Mouse (Mus musculus): ENCODE measurements around the gene Rfx4. TPM values are rescaled to one million over a fixed set of nuclear protein-coding genes. Genes with fewer than 3 reads are reported as not detected.

The Rfx4 gene
- polyA plus RNA-seq, 1 experiment from 2014 or later: 1.9 TPM

GRCm38 (mm10) chr10:84908471-84908870 lies 152.6 kb downstream of the Rfx4 start:
- peaks cover 12% of the 10 kb centered on the region for H3K4me1 ChIP-seq

GRCm38 (mm10) chr10:84909021-84909801 lies 153.3 kb downstream of the Rfx4 start:
- no peaks in the 10 kb centered on the region for H3K9me3 ChIP-seq
- H3K9ac ChIP-seq: no peak overlapping the region
- 0 out of 2 replicates have a peak, but pooled peaks cover 5% of the 10 kb centered on the region for H3K4me1 ChIP-seq
- WGBS: 68% methylated on average over 17 of the region's 17 CpGs
- no peak overlapping the region for H3K4me3 ChIP-seq
- no peaks in the 10 kb centered on the region for H3K27me3 ChIP-seq
- ATAC-seq (ENCODE audit: insufficient number of reproducible peaks, insufficient read depth, low FRiP score, low TSS enrichment): no peak
- H3K4me2 ChIP-seq (replicated peaks): peak overlapping the region; percentile 27
- H3K36me3 ChIP-seq: no peaks in the 10 kb centered on the region
- no peak overlapping the region for H3K27ac ChIP-seq

More at GRCm38 (mm10) chr10:84908471-84908870, 152.6 kb downstream of the Rfx4 start:
- Histone ChIP-seq H3K9me3 (no peaks in the 10 kb centered on the region), H3K4me3 (no peak overlapping the region), H3K27me3 (no peaks in the 10 kb centered on the region), H3K27ac (no peak overlapping the region), H3K36me3 (no peaks in the 10 kb centered on the region), H3K9ac (no peak overlapping the region), H3K4me2 (replicated peaks) (no peak overlapping the region)
- 95% methylated on average over 3 of the region's 3 CpGs for WGBS
- no peak for ATAC-seq (ENCODE audit: insufficient number of reproducible peaks, insufficient read depth, low FRiP score, low TSS enrichment)

- H3K4me3 ChIP-seq: no peak overlapping the region
- no peak overlapping the region; the same call in 1 of the 2 replicates for H3K4me2 ChIP-seq (replicated peaks)
- H3K9me3 ChIP-seq: no peaks in the 10 kb centered on the region
- H3K27ac ChIP-seq: no peak overlapping the region
- ATAC-seq (ENCODE audit: insufficient number of reproducible peaks, insufficient read depth, low FRiP score, low TSS enrichment): no peak
- 26% methylated on average over 7 of the region's 7 CpGs for WGBS
- no peaks in the 10 kb centered on the region for H3K27me3 ChIP-seq
- no peak overlapping the region for H3K9ac ChIP-seq
- H3K36me3 ChIP-seq: no peaks in the 10 kb centered on the region
- 0 out of 2 replicates have a peak, but pooled peaks cover 5% of the 10 kb centered on the region for H3K4me1 ChIP-seq
Measured at GRCm38 (mm10) chr10:84910194-84910593, 154.3 kb downstream of the Rfx4 start.

GRCm38 (mm10) chr10:84910758-84911384 lies 155.0 kb downstream of the Rfx4 start:
- Histone ChIP-seq H3K27me3 (no peaks in the 10 kb centered on the region), H3K27ac (no peak overlapping the region), H3K4me3 (no peak overlapping the region), H3K9ac (no peak overlapping the region), H3K4me2 (replicated peaks) (no peak overlapping the region), H3K9me3 (no peaks in the 10 kb centered on the region), H3K4me1 (0 out of 2 replicates have a peak, but pooled peaks cover 5% of the 10 kb centered on the region), H3K36me3 (no peaks in the 10 kb centered on the region)
- WGBS: 33% methylated on average over 1 of the region's 1 CpGs
- ATAC-seq (ENCODE audit: insufficient number of reproducible peaks, insufficient read depth, low FRiP score, low TSS enrichment): no peak

- WGBS: 85% methylated on average over 1 of the region's 1 CpGs
- H3K27ac ChIP-seq: no peak overlapping the region
- H3K4me1 ChIP-seq: peaks cover 7% of the 10 kb centered on the region
- no peaks in the 10 kb centered on the region for H3K36me3 ChIP-seq
- no peak overlapping the region for H3K4me2 ChIP-seq (replicated peaks)
- no peak for ATAC-seq (ENCODE audit: insufficient number of reproducible peaks, insufficient read depth, low FRiP score, low TSS enrichment)
- H3K9ac ChIP-seq: no peak overlapping the region
- no peak overlapping the region for H3K4me3 ChIP-seq
- H3K27me3 ChIP-seq: no peaks in the 10 kb centered on the region
- H3K9me3 ChIP-seq: no peaks in the 10 kb centered on the region
Measured at GRCm38 (mm10) chr10:84913148-84913547, 157.3 kb downstream of the Rfx4 start.

- Histone ChIP-seq H3K9me3 (no peaks in the 10 kb centered on the region), H3K36me3 (no peaks in the 10 kb centered on the region), H3K27ac (no peak overlapping the region), H3K4me3 (no peak overlapping the region), H3K9ac (no peak overlapping the region), H3K27me3 (no peaks in the 10 kb centered on the region), H3K4me2 (replicated peaks) (no peak overlapping the region), H3K4me1 (peaks cover 9% of the 10 kb centered on the region)
- no peak for ATAC-seq (ENCODE audit: insufficient number of reproducible peaks, insufficient read depth, low FRiP score, low TSS enrichment)
- 82% methylated on average over 6 of the region's 6 CpGs for WGBS
Measured at GRCm38 (mm10) chr10:84915476-84915875, 159.6 kb downstream of the Rfx4 start.

GRCm38 (mm10) chr10:84916810-84917730 lies 161.2 kb downstream of the Rfx4 start, which contains the start of gene Ric8b:
TSS of gene Ric8b (plus strand) at chr10:84917616.
- Histone ChIP-seq H3K9me3 (no peaks in the 10 kb centered on the region), H3K4me3 (peak within 1 kb of the TSS; percentile 80), H3K36me3 (no peaks in the 10 kb centered on the region), H3K4me2 (replicated peaks) (peak within 1 kb of the TSS; percentile 86), H3K27me3 (no peaks in the 10 kb centered on the region), H3K27ac (peak within 1 kb of the TSS; percentile 95), H3K4me1 (peaks cover 9% of the 10 kb centered on the region), H3K9ac (peak within 1 kb of the TSS; percentile 80)
- under 1% methylated on average over 51 of the region's 51 CpGs for WGBS
- peak; percentile 96 for ATAC-seq (ENCODE audit: insufficient number of reproducible peaks, insufficient read depth, low FRiP score, low TSS enrichment)

- WGBS: under 1% methylated on average over 27 of the region's 27 CpGs
- H3K36me3 ChIP-seq: no peaks in the 10 kb centered on the region
- no peak; the same call in none of the 2 replicates for ATAC-seq (ENCODE audit: insufficient number of reproducible peaks, insufficient read depth, low FRiP score, low TSS enrichment)
Measured at GRCm38 (mm10) chr10:84917731-84918095, 161.9 kb downstream of the Rfx4 start.

GRCm38 (mm10) chr10:84926336-84926735 lies 170.5 kb downstream of the Rfx4 start:
- whole genome bisulfite sequencing: 88% methylated on average over 7 of the region's 7 CpGs
- no peaks in the 10 kb centered on the region for H3K4me1 ChIP-seq
- peaks cover 17% of the 10 kb centered on the region for H3K36me3 ChIP-seq
- no peaks in the 10 kb centered on the region for H3K9me3 ChIP-seq
- ATAC-seq (ENCODE audit: insufficient number of reproducible peaks, insufficient read depth, low FRiP score, low TSS enrichment): no peak
- no peak overlapping the region for H3K27ac ChIP-seq
- H3K4me2 ChIP-seq (replicated peaks): no peak overlapping the region
- no peak overlapping the region for H3K4me3 ChIP-seq
- no peaks in the 10 kb centered on the region for H3K27me3 ChIP-seq
- no peak overlapping the region for H3K9ac ChIP-seq

More at GRCm38 (mm10) chr10:84917731-84918095, 161.9 kb downstream of the Rfx4 start:
- Histone ChIP-seq H3K4me2 (replicated peaks) (peak overlapping the region; percentile 86), H3K4me1 (peaks cover 9% of the 10 kb centered on the region), H3K27ac (peak overlapping the region; percentile 95), H3K9me3 (no peaks in the 10 kb centered on the region), H3K27me3 (no peaks in the 10 kb centered on the region), H3K9ac (peak overlapping the region; percentile 80), H3K4me3 (peak overlapping the region; percentile 80)

GRCm38 (mm10) chr10:84926885-84927284 lies 171.0 kb downstream of the Rfx4 start:
- no peaks in the 10 kb centered on the region for H3K27me3 ChIP-seq
- no peaks in the 10 kb centered on the region for H3K9me3 ChIP-seq
- H3K4me2 ChIP-seq (replicated peaks): no peak overlapping the region
- no peak for ATAC-seq (ENCODE audit: insufficient number of reproducible peaks, insufficient read depth, low FRiP score, low TSS enrichment)
- no peak overlapping the region for H3K4me3 ChIP-seq
- 94% methylated on average over 4 of the region's 4 CpGs for WGBS
- no peak overlapping the region for H3K9ac ChIP-seq
- H3K27ac ChIP-seq: no peak overlapping the region
- H3K4me1 ChIP-seq: 0 out of 2 replicates have a peak, but pooled peaks cover 1% of the 10 kb centered on the region
- H3K36me3 ChIP-seq: peaks cover 17% of the 10 kb centered on the region

- Histone ChIP-seq H3K27ac (no peak overlapping the region), H3K36me3 (peaks cover 17% of the 10 kb centered on the region), H3K27me3 (no peaks in the 10 kb centered on the region), H3K9ac (no peak overlapping the region), H3K9me3 (no peaks in the 10 kb centered on the region), H3K4me2 (replicated peaks) (no peak overlapping the region), H3K4me3 (no peak overlapping the region), H3K4me1 (0 out of 2 replicates have a peak, but pooled peaks cover 3% of the 10 kb centered on the region)
- ATAC-seq (ENCODE audit: insufficient number of reproducible peaks, insufficient read depth, low FRiP score, low TSS enrichment): no peak
- 81% methylated on average over 4 of the region's 4 CpGs for WGBS
Measured at GRCm38 (mm10) chr10:84928465-84928864, 172.6 kb downstream of the Rfx4 start.
